Mouse (Mus musculus) MEL (cell line): ENCODE data around the gene Exoc3l. TPM values are rescaled to one million over a fixed set of nuclear protein-coding genes. Genes with fewer than 3 reads are reported as not detected.

Source experiments
- DNase-seq: peaks from one replicate; pipeline ENCODE4 v3.0.0; 2011; ENCODE audit warnings: low read depth, low spot score
- H3K27ac ChIP-seq: 2 replicates; pipeline ENCODE4 v1.5.1; 2012; ENCODE audit warnings: low read depth, mild to moderate bottlenecking, control low read depth, low read length, moderate library complexity; ENCODE audit not compliant: control insufficient read depth
- H3K27me3 ChIP-seq, 2 experiments: fragments of 150-350 bp in 1 of 2; sonication (generic) in 1 of 2; 2 replicates each; pipeline ENCODE4 v1.6.1; 2012; ENCODE audit warnings: low read length in 2 of 2, mild to moderate bottlenecking in 2 of 2, improper control_type of control experiment in 1 of 2, moderate library complexity in 1 of 2; ENCODE audit not compliant: insufficient read depth in 2 of 2, control insufficient read depth in 1 of 2
- H3K36me3 ChIP-seq, 2 experiments: 2 replicates each; pipeline ENCODE4 v1.6.1; 2012 to 2014; ENCODE audit warnings: low read length in 2 of 2, improper control_type of control experiment in 1 of 2, inconsistent platforms in 1 of 2, mild to moderate bottlenecking in 1 of 2; ENCODE audit not compliant: insufficient read depth in 2 of 2, control insufficient read depth in 1 of 2
- H3K4me1 ChIP-seq, 2 experiments: fragments of 150-350 bp in 1 of 2; sonication (generic) in 1 of 2; 2 replicates each; pipeline ENCODE4 v1.6.1; 2012; ENCODE audit warnings: low read length in 2 of 2, improper control_type of control experiment in 1 of 2, mild to moderate bottlenecking in 1 of 2; ENCODE audit not compliant: insufficient read depth in 2 of 2, control insufficient read depth in 1 of 2
- H3K4me3 ChIP-seq, 2 experiments: fragments of 150-350 bp in 1 of 2; sonication (generic) in 1 of 2; 2 replicates each; pipeline ENCODE4 v1.5.1; 2012; ENCODE audit warnings: low read depth in 2 of 2, low read length in 2 of 2, mild to moderate bottlenecking in 2 of 2, moderate library complexity in 2 of 2, control low read depth in 1 of 2, improper control_type of control experiment in 1 of 2; ENCODE audit not compliant: control insufficient read depth in 1 of 2, insufficient read depth in 1 of 2
- H3K79me2 ChIP-seq: 2 replicates; pipeline ENCODE4 v1.6.1; 2012; ENCODE audit warnings: mild to moderate bottlenecking, low read length, moderate library complexity; ENCODE audit not compliant: control insufficient read depth, poor library complexity, insufficient read depth
- H3K9ac ChIP-seq: 2 replicates; pipeline ENCODE4 v1.6.1; 2012; ENCODE audit warnings: low read depth, mild to moderate bottlenecking, control low read depth, low read length, moderate library complexity; ENCODE audit not compliant: control insufficient read depth, poor library complexity, severe bottlenecking
- H3K9me3 ChIP-seq: fragments of 150-350 bp; sonication (generic); replicated peaks from 2 replicates; pipeline ENCODE4 v1.6.1; 2012; ENCODE audit warnings: mild to moderate bottlenecking, low read length, improper control_type of control experiment, moderate library complexity; ENCODE audit not compliant: insufficient read depth
- BHLHE40 ChIP-seq: IDR thresholded peaks from 2 replicates; pipeline ENCODE4 v1.6.1; 2012; ENCODE audit warnings: low read depth, mild to moderate bottlenecking, inconsistent platforms, low read length, improper control_type of control experiment, borderline replicate concordance
- CHD1 ChIP-seq: IDR thresholded peaks from 2 replicates; pipeline ENCODE4 v1.6.1; 2012; ENCODE audit warnings: low read depth, mild to moderate bottlenecking, inconsistent platforms, low read length, improper control_type of control experiment
- ELF1 ChIP-seq: IDR thresholded peaks from 2 replicates; pipeline ENCODE4 v1.6.1; 2014; ENCODE audit warnings: low read depth, mild to moderate bottlenecking, inconsistent platforms, low read length, improper control_type of control experiment, moderate library complexity
- EP300 ChIP-seq, 2 experiments: IDR thresholded peaks; 2 replicates each; pipeline ENCODE4 v1.6.1; 2011; ENCODE audit warnings: improper control_type of control experiment in 2 of 2, low read length in 2 of 2, low read depth in 1 of 2, mild to moderate bottlenecking in 1 of 2
- ETS1 ChIP-seq: IDR thresholded peaks from 2 replicates; pipeline ENCODE4 v1.6.1; 2012; ENCODE audit warnings: low read depth, mild to moderate bottlenecking, inconsistent platforms, low read length, improper control_type of control experiment, moderate library complexity
- GABPA ChIP-seq: IDR thresholded peaks from 2 replicates; pipeline ENCODE4 v1.6.1; 2012; ENCODE audit warnings: low read depth, mild to moderate bottlenecking, inconsistent platforms, low read length, improper control_type of control experiment, moderate library complexity
- KAT2A ChIP-seq: conservative IDR thresholded peaks from 2 replicates; pipeline ENCODE4 v1.6.1; 2012; ENCODE audit warnings: low read depth, low read length, improper control_type of control experiment, inconsistent platforms
- MAFK ChIP-seq: IDR thresholded peaks from 2 replicates; pipeline ENCODE4 v1.6.1; 2011; ENCODE audit warnings: low read depth, mild to moderate bottlenecking, low read length, improper control_type of control experiment, borderline replicate concordance
- MXI1 ChIP-seq: IDR thresholded peaks from 2 replicates; pipeline ENCODE4 v1.6.1; 2011; ENCODE audit warnings: mild to moderate bottlenecking, low read depth, low read length, improper control_type of control experiment
- MYB ChIP-seq: IDR thresholded peaks from 2 replicates; pipeline ENCODE4 v1.6.1; 2011; ENCODE audit warnings: mild to moderate bottlenecking, low read depth, low read length, improper control_type of control experiment
- MYC ChIP-seq: IDR thresholded peaks from 2 replicates; pipeline ENCODE4 v1.6.1; 2011; ENCODE audit warnings: low read depth, mild to moderate bottlenecking, low read length, improper control_type of control experiment, moderate library complexity
- NRF1 ChIP-seq: IDR thresholded peaks from 2 replicates; pipeline ENCODE4 v1.6.1; 2014; ENCODE audit warnings: low read depth, mild to moderate bottlenecking, inconsistent platforms, low read length, improper control_type of control experiment, moderate library complexity; ENCODE audit not compliant: poor library complexity, insufficient read depth, severe bottlenecking
- POLR2A ChIP-seq, 2 experiments: IDR thresholded peaks; 2 replicates each; pipeline ENCODE4 v1.6.1; 2011 to 2012; ENCODE audit warnings: low read length in 2 of 2, mild to moderate bottlenecking in 2 of 2, control low read depth in 1 of 2, improper control_type of control experiment in 1 of 2, low read depth in 1 of 2, moderate library complexity in 1 of 2; ENCODE audit not compliant: control insufficient read depth in 1 of 2, insufficient read depth in 1 of 2, poor library complexity in 1 of 2
- POLR2AphosphoS2 ChIP-seq: IDR thresholded peaks from 2 replicates; pipeline ENCODE4 v1.6.1; 2011; ENCODE audit warnings: low read length, improper control_type of control experiment
- SIN3A ChIP-seq: IDR thresholded peaks from 2 replicates; pipeline ENCODE4 v1.6.1; 2012; ENCODE audit warnings: low read length, improper control_type of control experiment, inconsistent platforms
- SMC3 ChIP-seq: IDR thresholded peaks from 2 replicates; pipeline ENCODE4 v1.6.1; 2011; ENCODE audit warnings: low read depth, low read length, improper control_type of control experiment
- TAL1 ChIP-seq: IDR thresholded peaks from 2 replicates; pipeline ENCODE4 v1.6.1; 2012; ENCODE audit warnings: mild to moderate bottlenecking, inconsistent platforms, low read length, moderate library complexity, mixed read lengths
- ZC3H11A ChIP-seq: IDR thresholded peaks from 2 replicates; pipeline ENCODE4 v1.6.1; 2012; ENCODE audit warnings: low read depth, mild to moderate bottlenecking, inconsistent platforms, low read length, improper control_type of control experiment
- polyA plus RNA-seq, 2 experiments: library from polyadenylated mRNA; stranded (reverse) in 1 of 2; unstranded in 1 of 2; fragments of >175 nt in 1 of 2; fragments of >200 nt in 1 of 2; gene quantifications; 2 replicates each; pipeline versions ENCODE4 v1.2.1 to v1.2.4; 2012; ENCODE audit warnings: low replicate concordance in 2 of 2, low read depth in 1 of 2; ENCODE audit not compliant: insufficient read length in 2 of 2, insufficient read depth in 1 of 2, missing spikeins in 1 of 2
- total RNA-seq: library from RNA; depleted of rRNA; stranded (reverse); fragments of 300-350 nt; gene quantifications from 2 replicates; pipeline ENCODE4 v1.2.3, GENCODE M21; 2012

Exoc3l gene
- total and polyA plus RNA-seq, 3 experiments, result 0.69 to 2.0 TPM; not detected in 1

- TF ChIP-seq ETS1 (no peak), CHD1 (no peak), POLR2A (IDR thresholded peaks at IDR 0.05; ENCODE audit: control insufficient read depth in 1 of 2, insufficient read depth in 1 of 2, low read depth in 1 of 2, low read length in 2 of 2, poor library complexity in 1 of 2) (no peak)
- H3K27me3 ChIP-seq, result no peaks in the 10 kb centered on the region
- peaks cover 6% of the 10 kb centered on the region for H3K79me2 ChIP-seq
- no peaks in the 10 kb centered on the region for H3K9me3 ChIP-seq
- H3K4me3 ChIP-seq, result peak overlapping the region; percentile 74 to 81
- DNase-seq, result no peak
- peaks cover 0 to 10% of the 10 kb centered on the region in 2 experiments; a peak in 2 of 4 replicates for H3K36me3 ChIP-seq
- H3K27ac ChIP-seq, result peak overlapping the region; percentile 45
- H3K4me1 ChIP-seq, result peaks cover 7 to 16% of the 10 kb centered on the region in 2 experiments
- H3K9ac ChIP-seq, result peak overlapping the region; percentile 96
Measured at GRCm38 (mm10) chr8:105269075-105269458, 26.8 kb downstream of the Exoc3l start.

- DNase-seq, result no peak
- peaks cover 10% of the 10 kb centered on the region for H3K79me2 ChIP-seq
- H3K4me1 ChIP-seq, result peaks cover 7 to 17% of the 10 kb centered on the region in 2 experiments
- peaks cover 0 to 10% of the 10 kb centered on the region in 2 experiments; a peak in 2 of 4 replicates for H3K36me3 ChIP-seq
- no peak overlapping the region for H3K4me3 ChIP-seq
- H3K9ac ChIP-seq, result no peak overlapping the region
- H3K27ac ChIP-seq, result no peak overlapping the region
- no peak for TF ChIP-seq MXI1
- TF ChIP-seq MYC, result no peak
- no peak for TF ChIP-seq SMC3
- TF ChIP-seq BHLHE40, result no peak
- TF ChIP-seq MYB, result no peak
- TF ChIP-seq POLR2A (IDR thresholded peaks at IDR 0.05; ENCODE audit: control insufficient read depth in 1 of 2, insufficient read depth in 1 of 2, low read depth in 1 of 2, low read length in 2 of 2, poor library complexity in 1 of 2), result no peak
- TF ChIP-seq ELF1, result no peak
- no peak for TF ChIP-seq MAFK
- TF ChIP-seq ZC3H11A, result no peak
- no peak for TF ChIP-seq NRF1
- TF ChIP-seq POLR2AphosphoS2, result no peak
- no peak for TF ChIP-seq TAL1
- no peak for TF ChIP-seq EP300 (IDR thresholded peaks at IDR 0.05; ENCODE audit: low read depth in 1 of 2, low read length in 2 of 2)
- TF ChIP-seq SIN3A, result no peak
- no peak for TF ChIP-seq GABPA
- TF ChIP-seq KAT2A, result no peak
- no peaks in the 10 kb centered on the region for H3K27me3 ChIP-seq
- no peaks in the 10 kb centered on the region for H3K9me3 ChIP-seq
Measured at GRCm38 (mm10) chr8:105268342-105269074, 27.4 kb downstream of the Exoc3l start.
